Mouse (Mus musculus): Measurements from ENCODE around the gene Gm4450. TPM values are rescaled to one million over a fixed set of nuclear protein-coding genes. Genes with fewer than 3 reads are reported as not detected.
"Not testable (repeated sequence)": the region's sequence is repeated elsewhere in the genome, so short reads cannot be mapped to it uniquely, and the experiment has no call there.

Gene Gm4450
- polyA plus RNA-seq, 1 experiment: not detected

- TF ChIP-seq POLR2A (IDR thresholded peaks at IDR 0.05; ENCODE audit: borderline replicate concordance, insufficient read depth, low read length) (no peak), CTCF (IDR thresholded peaks at IDR 0.05; ENCODE audit: borderline replicate concordance, insufficient read depth, low read depth, low read length) (no peak)
- WGBS: 89% methylated on average over 2 of the region's 2 CpGs
Measured at GRCm38 (mm10) chr3:98413733-98414132, 43.2 kb downstream of the Gm4450 start.

GRCm38 (mm10) chr3:98410619-98411580 lies 46.0 kb downstream of the Gm4450 start:
- not testable (repeated sequence) for H3K4me1 ChIP-seq (ENCODE audit: control insufficient read depth, insufficient read depth, low read length)
- 58% methylated on average over 18 of the region's 27 CpGs for WGBS

More at GRCm38 (mm10) chr3:98413733-98414132, 43.2 kb downstream of the Gm4450 start:
- DNase-seq: no peak
- Histone ChIP-seq H3K4me3 (replicated peaks; ENCODE audit: insufficient read depth, low read depth, low read length) (no peak overlapping the region), H3K27ac (ENCODE audit: insufficient read depth, low read length) (no peak overlapping the region), H3K27me3 (ENCODE audit: control insufficient read depth, insufficient read depth, low read length) (no peaks in the 10 kb centered on the region), H3K4me1 (ENCODE audit: control insufficient read depth, insufficient read depth, low read length) (peaks cover 12% of the 10 kb centered on the region)

GRCm38 (mm10) chr3:98407261-98407780 lies 49.6 kb downstream of the Gm4450 start:
- H3K4me1 ChIP-seq (ENCODE audit: control insufficient read depth, insufficient read depth, low read length); H3K4me3 ChIP-seq (replicated peaks; ENCODE audit: insufficient read depth, low read depth, low read length); H3K27me3 ChIP-seq (ENCODE audit: control insufficient read depth, insufficient read depth, low read length); H3K27ac ChIP-seq (ENCODE audit: insufficient read depth, low read length); DNase-seq: not testable (repeated sequence)
- WGBS: 81% methylated on average over 5 of the region's 5 CpGs

More at GRCm38 (mm10) chr3:98410619-98411580, 46.0 kb downstream of the Gm4450 start:
- not testable (repeated sequence) for DNase-seq; H3K4me3 ChIP-seq (replicated peaks; ENCODE audit: insufficient read depth, low read depth, low read length); H3K27me3 ChIP-seq (ENCODE audit: control insufficient read depth, insufficient read depth, low read length); H3K27ac ChIP-seq (ENCODE audit: insufficient read depth, low read length)

DNA sequence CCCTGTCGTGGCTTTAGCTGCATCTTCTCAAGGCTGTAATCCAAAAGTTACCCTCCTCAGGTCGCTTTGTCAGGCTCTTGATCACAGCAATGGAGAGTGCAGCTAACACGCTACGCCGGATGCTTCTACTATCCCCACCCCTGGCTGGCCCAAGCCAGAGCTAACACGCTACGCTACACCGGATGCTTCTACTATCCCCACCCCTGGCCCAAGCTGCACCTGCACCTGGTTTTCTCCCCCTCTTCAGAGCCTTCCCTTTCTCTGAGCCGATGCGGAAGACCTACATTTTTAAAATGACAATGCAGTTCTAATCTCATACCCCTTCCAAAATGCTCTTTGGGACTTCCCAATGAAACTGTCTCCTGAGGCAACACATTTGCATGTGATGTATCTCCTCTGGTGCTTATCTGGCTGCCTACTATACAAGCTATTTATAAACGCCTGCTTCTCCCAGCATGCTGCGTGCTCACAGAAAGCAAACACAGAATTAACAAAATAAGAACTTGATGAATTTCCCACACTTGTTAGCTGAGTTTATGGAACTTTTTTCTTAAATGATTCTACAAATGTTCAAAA lies 50.3 kb downstream of the Gm4450 start:
- H3K4me3 ChIP-seq (replicated peaks; ENCODE audit: insufficient read depth, low read depth, low read length); H3K4me1 ChIP-seq (ENCODE audit: control insufficient read depth, insufficient read depth, low read length); DNase-seq; H3K27me3 ChIP-seq (ENCODE audit: control insufficient read depth, insufficient read depth, low read length); H3K27ac ChIP-seq (ENCODE audit: insufficient read depth, low read length): not testable (repeated sequence)
- WGBS: 82% methylated on average over 12 of the region's 12 CpGs

GRCm38 (mm10) chr3:98405877-98406276 lies 51.0 kb downstream of the Gm4450 start:
- not testable (repeated sequence) for H3K27ac ChIP-seq (ENCODE audit: insufficient read depth, low read length); H3K4me3 ChIP-seq (replicated peaks; ENCODE audit: insufficient read depth, low read depth, low read length); H3K4me1 ChIP-seq (ENCODE audit: control insufficient read depth, insufficient read depth, low read length); H3K27me3 ChIP-seq (ENCODE audit: control insufficient read depth, insufficient read depth, low read length); DNase-seq
- WGBS: 72% methylated on average over 6 of the region's 6 CpGs

GRCm38 (mm10) chr3:98404268-98404895 lies 52.5 kb downstream of the Gm4450 start:
- WGBS: 20% methylated on average over 9 of the region's 9 CpGs
- H3K4me3 ChIP-seq (replicated peaks; ENCODE audit: insufficient read depth, low read depth, low read length); H3K27ac ChIP-seq (ENCODE audit: insufficient read depth, low read length); H3K4me1 ChIP-seq (ENCODE audit: control insufficient read depth, insufficient read depth, low read length); H3K27me3 ChIP-seq (ENCODE audit: control insufficient read depth, insufficient read depth, low read length): not testable (repeated sequence)
- peak; percentile 45 to 72 for DNase-seq

Other genes with a start within 250 kb of the Gm4450 start
- not detected in 2 replicates for gene Reg4, start 235.0 kb downstream of the Gm4450 start, polyA plus RNA-seq (2012; rRNA removed)
- 2.1 and 3.3 TPM in 2 replicates for gene Hmgcs2, start 176.7 kb downstream of the Gm4450 start, polyA plus RNA-seq (2012; rRNA removed)
- gene Phgdh, start 117.1 kb downstream of the Gm4450 start, polyA plus RNA-seq (2012; rRNA removed): 98.0 and 106 TPM in 2 replicates
- gene Zfp697, start 74.7 kb downstream of the Gm4450 start, polyA plus RNA-seq (2012; rRNA removed): 7.7 and 8.1 TPM in 2 replicates
- gene Hsd3b4, start 53.4 kb upstream of the Gm4450 start, polyA plus RNA-seq (2012; rRNA removed): not detected in 2 replicates
- gene Gm10681, start 131.7 kb upstream of the Gm4450 start, polyA plus RNA-seq (2012; rRNA removed): not detected in 2 replicates
- gene Hsd3b5, start 173.1 kb upstream of the Gm4450 start, polyA plus RNA-seq (2012; rRNA removed): not detected in 2 replicates